Mouse (Mus musculus) lung, postnatal 0 days (tissue): ENCODE measurements around the gene Kalrn.

Experiments
- CTCF ChIP-seq: IDR thresholded peaks from 2 replicates; pipeline ENCODE4 v1.5.1; 2016; ENCODE audit warnings: antibody characterized with exemption, mild to moderate bottlenecking
- EP300 ChIP-seq: IDR thresholded peaks from 2 replicates; pipeline ENCODE4 v1.6.1; 2016; ENCODE audit warnings: antibody characterized with exemption, mild to moderate bottlenecking, control low read depth

- no peak for TF ChIP-seq EP300
- no peak for TF ChIP-seq CTCF
Measured at GRCm38 (mm10) chr16:34011991-34012845, 561.1 kb downstream of the Kalrn start.
